Mouse (Mus musculus) large intestine, adult 2 months (tissue): ENCODE results near the gene Mymx. TPM values are rescaled to one million over a fixed set of nuclear protein-coding genes. Genes with fewer than 3 reads are reported as not detected.

Source experiments
- DNase-seq: peaks from one replicate; pipeline ENCODE4 v3.0.0-alpha.2; 2012; ENCODE audit warnings: low read depth, low spot score
- WGBS: fragments of 180-500 bp; shearing (Covaris S2); methylation state at CpG from one replicate; pipeline ENCODE4 v1.1.7; 2018; 5-methylcytosine and 5-hydroxymethylcytosine counted together
- polyA plus RNA-seq: library from polyadenylated mRNA; depleted of rRNA; stranded (reverse); fragments of >200 nt; gene quantifications from 2 replicates; pipeline ENCODE4 v1.2.3, GENCODE M21; 2012

The Mymx gene
- polyA plus RNA-seq, 1 experiment, result 2.0 TPM

DNA sequence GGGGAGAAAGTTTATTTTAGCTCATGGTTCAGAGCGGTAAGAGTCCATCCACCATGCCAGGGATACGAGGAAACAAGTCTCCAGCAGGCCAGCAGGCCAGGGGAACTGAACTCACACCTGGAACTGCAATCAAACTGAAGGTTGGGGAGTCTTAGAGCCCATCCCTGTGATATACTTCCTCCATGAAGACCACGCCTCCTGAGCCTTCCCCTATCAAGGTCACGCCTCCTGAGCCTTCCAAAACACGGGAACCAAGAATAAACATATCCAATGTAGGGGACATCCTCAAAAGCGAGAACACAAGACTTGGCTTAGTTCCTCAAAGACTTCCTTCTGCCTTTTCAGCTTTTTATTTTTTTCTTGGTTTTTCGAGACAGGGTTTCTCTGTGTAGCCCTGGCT is 11.0 kb upstream of the Mymx start:
- no peak for DNase-seq
- 70% methylated on average over 7 of the region's 7 CpGs for WGBS

DNA sequence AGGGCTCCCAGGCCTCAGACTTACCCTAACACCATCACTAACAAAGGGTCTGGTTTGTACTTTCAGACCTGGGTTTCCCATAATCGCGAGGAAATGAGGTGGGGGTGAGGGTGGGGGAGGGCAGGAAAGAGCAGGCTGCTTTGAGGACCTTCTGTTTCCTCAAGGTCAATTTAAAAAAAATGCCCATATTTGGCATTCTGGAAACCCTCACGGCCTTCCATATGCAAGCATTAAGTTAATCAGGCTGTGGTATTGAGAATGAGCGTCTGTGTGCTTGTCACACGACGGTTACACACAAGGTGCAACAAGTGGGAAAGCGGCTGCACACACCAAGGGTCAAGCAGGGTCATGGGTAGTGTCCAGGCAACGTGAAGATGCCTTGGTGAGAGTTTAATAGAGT is 10.1 kb upstream of the Mymx start:
- WGBS, result 81% methylated on average over 8 of the region's 8 CpGs
- no peak for DNase-seq

DNA sequence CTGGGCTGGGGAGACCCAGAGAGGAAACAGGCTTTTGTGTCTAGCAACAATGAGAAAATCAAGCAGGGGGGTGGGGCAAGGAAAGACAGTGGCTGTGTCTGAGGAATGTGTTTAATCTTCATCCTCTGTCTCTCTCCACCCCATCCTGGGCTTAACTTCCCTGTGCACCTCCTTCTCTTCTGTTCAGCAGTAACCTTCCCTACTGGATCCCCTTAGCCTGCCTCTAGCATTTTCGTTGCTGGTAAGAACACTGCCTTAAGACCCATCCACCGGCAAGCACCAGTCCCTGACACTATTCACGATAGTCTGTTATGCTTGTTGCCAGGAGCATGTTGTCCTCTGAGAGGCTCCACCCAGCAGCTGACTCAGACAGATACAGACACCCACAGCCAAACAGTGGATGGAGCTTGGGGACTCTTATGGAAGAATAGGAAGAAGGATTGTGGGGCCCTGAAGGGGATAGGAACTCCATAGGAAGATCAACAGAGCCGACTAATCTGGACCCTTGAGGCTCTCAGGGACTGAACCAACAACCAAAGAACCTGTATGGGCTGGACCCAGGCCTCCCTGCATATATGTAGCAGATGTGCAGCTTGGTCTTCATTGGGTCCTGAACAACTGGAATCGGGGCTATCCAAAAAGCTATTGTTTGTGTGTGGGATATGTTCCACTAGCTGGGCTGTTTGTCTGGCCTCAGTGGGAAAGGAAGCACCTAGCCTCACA is 8.4 kb upstream of the Mymx start:
- 31% methylated on average over 5 of the region's 5 CpGs for WGBS
- no peak for DNase-seq

DNA sequence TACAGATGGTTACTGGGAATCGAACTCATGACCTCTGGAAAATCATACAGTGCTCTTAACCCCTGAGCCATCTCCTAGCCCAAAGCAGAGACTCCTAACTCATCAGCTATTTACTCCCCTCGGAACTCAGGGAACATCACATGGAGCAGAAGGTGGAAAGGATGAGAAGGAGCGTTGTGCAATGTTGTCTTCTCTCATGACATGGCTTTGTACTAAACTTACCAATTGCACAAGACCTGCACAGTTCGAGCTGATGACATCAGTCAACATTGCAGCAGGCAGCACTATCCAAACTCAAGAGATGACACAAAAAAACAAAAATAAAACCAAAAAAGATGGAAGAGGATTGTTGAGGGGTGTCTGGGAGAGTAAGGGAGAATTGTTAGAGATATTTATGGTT is 6.5 kb upstream of the Mymx start:
- 77% methylated on average over 4 of the region's 4 CpGs for WGBS
- no peak for DNase-seq

DNA sequence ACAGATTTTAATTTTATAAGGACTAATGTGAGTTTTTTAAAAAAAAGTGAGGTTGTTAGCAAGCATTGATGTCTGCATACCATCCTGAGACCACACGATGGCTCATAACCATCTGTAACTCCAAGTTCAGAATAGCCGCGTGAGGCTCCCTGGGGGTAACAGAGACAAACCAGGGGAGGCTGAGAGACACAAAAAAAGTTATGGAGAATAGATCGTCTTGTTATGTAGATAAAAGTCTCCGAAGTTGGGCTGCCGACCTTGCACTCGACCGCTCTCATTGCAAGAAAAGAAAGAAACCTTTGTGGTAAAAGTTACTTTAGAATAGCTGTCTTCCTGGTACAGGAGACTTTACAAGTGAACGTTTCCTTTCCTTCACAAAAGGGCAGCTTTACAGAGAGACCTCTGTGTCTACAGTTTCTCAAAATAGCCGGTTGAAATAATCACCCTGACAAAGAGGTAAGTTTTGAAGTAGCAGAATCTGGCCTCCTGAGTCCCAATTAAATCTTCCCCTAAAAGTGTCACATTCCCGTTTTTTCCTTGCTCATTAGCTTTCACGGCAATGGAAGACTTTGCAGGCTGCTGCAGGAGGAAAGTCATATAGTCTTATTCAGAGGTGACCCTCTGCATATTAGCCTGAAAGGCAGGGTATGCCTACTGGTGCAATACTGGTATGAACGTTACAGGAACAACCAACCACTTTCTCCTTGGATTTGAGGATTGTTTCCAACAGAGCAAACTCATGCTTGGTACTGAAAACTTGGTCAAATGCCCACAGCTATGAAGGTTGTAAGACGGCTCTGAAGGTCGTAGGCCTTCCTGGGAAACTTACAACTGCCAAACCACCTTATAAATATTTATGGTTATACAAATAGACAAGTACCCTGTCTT is 5.3 kb upstream of the Mymx start:
- 62% methylated on average over 15 of the region's 15 CpGs for WGBS
- DNase-seq, result no peak

DNA sequence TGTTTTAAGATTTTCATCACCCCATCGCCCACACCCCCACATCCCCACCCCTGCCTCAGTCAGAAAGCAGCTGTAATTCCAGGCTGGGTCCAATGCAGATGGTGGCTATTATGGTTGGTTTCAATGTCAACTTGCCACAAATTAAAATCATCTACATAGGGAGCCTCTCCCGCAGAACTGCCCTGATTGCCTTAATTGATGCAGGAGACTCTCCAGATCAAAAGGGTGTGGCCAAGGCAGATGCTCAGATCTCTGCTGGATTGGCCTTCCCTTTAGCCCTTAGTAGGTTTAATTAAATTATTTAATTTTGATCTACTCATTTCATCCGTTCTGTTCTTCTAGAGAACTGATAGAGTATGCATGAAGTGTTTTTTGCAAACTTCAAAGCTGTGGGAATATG is 1.1 kb upstream of the Mymx start:
- no peak for DNase-seq
- WGBS, result 85% methylated on average over 3 of the region's 3 CpGs

DNA sequence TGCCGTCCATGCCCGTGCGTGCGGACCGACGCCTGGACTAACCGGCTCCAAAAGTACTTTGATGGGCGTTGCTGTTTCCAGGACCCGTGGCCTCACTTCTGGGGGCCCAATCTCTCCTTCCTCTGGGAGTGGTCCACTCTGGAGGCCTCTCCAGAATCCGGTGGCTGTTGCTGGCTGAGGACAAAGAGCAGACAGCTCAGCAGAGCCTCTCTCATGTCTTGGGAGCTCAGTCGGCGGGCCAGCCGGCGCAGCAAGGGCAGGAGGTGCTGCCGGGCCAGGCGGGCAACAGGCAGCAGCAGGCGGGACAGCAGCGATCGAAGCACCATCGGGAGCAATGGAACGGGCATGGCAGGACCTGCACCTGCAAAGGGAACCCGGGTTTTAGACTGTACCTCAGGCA is 577 bp downstream of the Mymx start:
- no peak for DNase-seq
- WGBS, result 61% methylated on average over 22 of the region's 22 CpGs

DNA sequence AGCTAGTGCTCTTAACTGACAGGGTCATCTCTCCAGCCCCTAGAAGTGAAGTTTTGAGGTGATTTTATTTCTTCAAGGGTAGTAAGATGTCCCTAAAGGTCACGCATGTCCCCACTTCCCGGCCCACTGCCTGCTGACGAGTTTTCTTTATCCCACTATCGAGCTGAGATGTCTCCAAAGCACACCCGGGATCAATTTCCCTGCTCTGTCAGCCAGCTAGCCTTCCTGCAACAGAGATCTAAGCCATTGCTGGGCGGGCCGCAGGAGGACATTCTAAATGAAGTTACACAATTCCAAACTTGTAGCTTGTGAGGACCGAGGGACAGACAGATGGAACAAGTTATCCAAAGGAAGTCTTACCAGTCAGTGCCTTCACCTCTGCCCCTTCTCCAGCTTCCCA is 1.6 kb downstream of the Mymx start:
- no peak for DNase-seq
- 85% methylated on average over 8 of the region's 8 CpGs for WGBS

DNA sequence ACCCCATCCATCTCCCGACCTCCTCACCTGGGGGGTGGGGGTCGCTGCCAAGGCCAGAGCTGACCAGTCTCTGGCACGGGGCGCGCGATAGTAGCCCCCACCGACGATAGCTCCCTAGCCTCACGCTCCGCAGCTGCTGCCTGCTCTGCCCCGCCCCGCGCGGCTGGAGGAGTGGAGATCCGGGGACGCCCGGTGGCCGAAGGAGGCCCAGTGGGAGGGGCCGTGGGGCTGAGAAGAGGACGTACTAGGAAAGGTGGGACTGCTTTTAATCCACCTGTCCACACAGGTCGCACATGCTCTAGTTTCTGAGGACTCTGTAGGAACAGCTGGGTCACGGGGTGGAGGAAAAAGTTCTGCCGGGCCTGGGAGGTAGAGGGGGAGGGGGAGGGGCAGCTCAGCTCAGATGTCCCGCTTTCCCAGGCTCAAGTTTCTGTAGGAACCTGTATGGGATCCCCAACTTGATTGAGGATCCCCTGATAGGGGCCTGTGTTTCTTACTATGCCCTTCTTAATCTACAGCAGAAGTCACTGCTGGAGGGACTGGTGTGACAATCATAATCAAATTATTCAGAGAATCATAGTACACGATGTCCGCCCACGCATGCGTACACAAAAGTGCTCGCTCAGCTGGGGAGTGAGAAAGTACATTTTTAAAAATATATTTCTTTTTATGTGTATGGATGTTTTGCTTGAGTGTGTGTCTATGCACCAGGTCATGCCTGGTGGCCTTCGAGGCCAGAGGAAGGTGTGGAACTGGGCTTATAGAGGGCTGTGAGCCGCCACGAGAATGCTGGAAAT is 2.3 kb downstream of the Mymx start, which contains the start of gene Slc29a1:
Slc29a1 (minus strand) TSS at position 161 of the 797 bp plus-strand sequence.
- WGBS, result 19% methylated on average over 32 of the region's 32 CpGs

DNA sequence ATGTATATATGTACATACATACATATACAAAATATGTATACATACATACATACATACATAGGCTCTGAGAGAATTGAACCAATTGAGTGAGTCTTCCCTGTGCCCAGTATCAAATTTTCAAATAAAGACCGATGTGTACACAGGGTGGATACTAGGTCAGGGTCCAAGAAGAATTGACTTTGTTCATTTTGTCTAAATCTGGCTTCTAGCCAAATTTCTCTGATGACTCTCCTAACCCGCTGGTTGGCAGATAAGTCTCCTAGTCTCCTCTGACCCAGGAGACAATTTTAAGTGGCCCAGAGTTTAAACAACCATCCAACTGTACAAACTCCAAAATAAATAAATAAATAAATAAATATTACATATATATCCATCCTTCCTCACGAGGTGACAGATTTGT is 3.0 kb downstream of the Mymx start:
- WGBS, result 15% methylated on average over 3 of the region's 3 CpGs
- DNase-seq, result no peak

More for the DNA sequence above, 2.3 kb downstream of the Mymx start, which contains the start of gene Slc29a1:
- DNase-seq, result no peak

DNA sequence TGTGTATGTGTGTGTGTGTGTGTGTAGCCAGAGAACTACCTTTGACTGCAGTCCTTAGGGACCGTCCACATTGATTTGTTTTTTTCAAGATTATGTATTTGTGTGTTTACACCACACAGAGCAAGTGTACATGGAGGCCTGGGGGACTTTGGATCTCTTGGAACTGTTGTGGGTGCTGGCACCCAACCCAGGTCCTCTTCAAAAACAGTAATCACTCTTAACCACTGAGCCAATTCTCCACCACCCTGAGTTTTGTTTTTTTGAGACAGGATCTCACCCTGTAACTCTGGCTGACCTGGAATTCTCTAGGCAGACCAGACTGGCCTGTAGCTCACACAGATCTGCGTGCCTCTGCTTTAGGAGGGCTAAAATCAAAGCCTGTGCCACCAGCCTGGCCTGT is 3.5 kb downstream of the Mymx start:
- 51% methylated on average over 2 of the region's 2 CpGs for WGBS

DNA sequence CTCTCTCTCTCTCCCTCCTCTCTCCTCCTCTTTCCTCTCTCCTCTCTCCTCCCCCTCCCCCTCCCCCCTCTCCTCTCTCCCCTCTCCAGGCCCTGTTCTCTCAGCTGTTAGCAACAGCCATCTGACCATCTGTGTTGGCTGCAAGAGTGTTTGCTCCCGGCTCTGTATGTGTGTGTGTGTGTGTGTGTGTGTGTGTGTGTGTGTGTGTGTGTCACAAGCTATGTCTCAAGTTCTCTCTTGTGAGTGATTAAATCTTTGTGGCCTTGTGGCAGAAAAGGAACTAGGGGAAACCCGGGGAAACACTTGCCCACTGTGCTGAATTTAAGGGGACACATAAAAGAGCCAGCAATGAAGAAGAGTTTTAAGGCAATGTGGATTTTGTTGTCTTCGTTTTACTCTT is 4.1 kb downstream of the Mymx start:
- no peak for DNase-seq
- WGBS, result 10% methylated on average over 3 of the region's 3 CpGs

More for the DNA sequence above, 3.5 kb downstream of the Mymx start:
- DNase-seq, result no peak

DNA sequence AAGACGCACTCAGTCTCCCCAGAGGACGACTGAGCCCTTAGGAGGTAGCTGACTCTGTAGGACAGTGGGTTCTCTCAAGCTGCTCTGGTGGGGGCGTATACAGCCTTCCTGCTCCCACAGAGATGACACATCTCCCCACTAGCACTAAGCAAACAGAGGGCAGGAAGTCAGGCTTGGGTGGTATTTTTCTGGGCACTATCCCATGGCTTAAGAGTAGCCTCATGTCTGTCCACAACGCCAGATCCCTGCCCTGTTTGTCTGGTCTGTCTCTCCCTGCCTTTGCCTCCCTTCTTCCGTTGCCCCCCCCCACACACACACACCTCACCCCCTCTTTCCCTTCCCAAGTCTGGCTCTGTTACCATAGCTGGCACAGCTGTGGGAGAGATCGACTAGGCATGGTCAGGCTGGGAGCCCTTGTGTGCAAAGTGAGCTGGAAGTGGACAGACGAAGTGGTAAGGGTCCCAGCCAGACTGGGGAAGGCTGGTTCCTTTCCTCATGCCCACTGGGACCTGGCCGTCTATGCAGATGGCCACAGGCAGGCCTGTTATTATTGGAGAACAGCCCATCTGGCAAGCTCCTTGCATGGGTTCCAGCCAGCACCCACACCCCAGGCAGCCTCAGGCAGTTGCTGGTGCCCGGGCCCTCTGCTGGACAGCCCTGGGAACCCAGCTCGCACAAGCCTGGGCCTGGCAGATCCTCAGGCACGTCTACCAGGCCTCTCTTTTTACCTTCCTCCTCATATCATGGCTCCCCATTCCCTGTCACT is 5.1 kb downstream of the Mymx start:
- 26% methylated on average over 11 of the region's 11 CpGs for WGBS
- no peak for DNase-seq

DNA sequence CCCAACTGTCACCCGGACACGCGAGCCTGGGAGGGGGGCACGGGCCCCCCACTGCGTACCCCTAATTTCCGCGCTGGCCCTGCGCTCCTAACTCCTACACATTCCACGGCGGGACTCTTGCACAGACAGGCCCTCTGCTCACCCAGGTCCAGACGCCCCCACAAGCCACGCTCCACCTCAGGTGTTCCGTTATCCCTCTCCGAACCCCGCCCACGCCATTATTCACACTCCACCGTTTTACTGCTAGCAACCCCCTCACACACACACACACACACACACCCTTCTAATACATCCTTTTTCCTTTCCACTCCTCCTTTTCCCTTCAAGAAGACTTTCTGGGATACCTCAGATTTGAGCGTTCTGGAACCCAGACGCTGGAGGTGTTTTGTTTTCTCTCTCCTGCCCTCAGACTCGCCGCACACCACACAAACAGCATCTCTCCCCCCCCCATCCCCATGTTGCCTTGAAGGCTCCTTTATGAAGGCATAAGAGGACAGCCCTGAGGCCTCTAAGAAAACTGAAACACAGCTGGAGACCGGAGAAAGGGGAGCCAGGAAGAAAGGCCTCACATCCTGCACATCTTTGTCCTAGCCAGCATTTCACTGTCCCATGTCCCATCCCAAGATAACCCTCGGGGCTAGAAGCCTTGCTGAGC is 6.0 kb downstream of the Mymx start:
- 15% methylated on average over 23 of the region's 23 CpGs for WGBS
- no peak for DNase-seq

DNA sequence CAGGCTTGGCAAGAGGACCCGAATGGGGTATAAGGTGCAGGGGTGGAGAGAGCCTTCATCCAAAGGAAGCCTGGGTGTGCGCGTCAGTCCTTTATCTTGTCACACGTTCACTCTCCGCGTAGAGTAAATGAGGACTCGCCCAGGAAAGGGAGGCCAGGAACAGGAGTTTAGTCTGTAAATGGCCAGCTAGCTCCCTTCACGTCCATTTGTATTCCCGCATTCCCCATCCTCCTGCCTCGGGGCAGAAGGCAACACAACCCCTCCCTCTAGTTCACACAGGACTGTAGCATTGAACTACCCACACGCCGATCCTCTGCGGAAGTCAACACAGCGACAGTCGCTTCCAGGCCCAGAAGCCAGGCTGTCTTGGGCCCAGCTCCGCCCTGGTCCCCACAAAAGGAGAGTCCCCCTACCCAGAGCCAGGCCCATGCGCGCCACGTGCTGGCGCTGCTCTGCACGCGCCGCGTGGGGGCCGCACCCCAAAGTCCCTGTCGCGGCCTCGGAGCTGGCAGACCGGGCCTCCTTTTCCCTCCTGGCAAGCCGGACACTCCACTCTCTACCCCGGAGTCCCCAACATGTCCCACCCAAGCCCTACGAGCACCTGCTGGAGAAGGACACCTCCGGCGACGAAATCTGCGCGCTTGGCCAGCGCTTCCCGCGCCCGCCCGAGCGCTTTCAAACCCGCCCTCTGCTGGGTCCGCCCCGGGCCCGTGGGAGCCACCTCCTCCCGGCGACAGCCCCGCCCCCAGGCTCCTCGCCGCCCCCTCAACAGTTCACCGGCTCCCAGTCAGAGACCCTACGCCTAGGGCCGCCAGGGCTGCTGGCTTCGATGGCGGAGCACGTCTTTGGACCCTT is 6.8 kb downstream of the Mymx start:
- no peak for DNase-seq
- whole genome bisulfite sequencing, result 2% methylated on average over 58 of the region's 58 CpGs

DNA sequence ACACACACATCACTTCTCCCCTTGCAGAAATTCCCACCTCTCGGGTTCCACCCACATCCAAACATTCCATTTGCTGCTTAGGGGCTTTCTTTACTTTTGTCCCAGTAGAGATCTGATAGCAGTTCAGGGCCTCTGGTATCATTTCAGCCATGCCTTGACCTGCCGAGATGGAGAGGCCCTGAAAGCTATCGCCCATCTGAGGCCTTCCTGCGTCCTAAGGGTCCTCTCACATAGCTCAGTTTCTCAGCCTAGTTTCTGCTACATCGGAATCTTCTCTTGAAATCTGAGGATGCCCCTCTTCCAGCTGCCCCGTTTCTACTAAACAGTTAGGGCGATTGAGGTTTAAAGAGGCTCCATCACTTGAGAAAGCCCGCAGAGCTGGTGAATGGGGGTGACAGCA is 7.7 kb downstream of the Mymx start:
- DNase-seq, result no peak
- 68% methylated on average over 8 of the region's 8 CpGs for WGBS

DNA sequence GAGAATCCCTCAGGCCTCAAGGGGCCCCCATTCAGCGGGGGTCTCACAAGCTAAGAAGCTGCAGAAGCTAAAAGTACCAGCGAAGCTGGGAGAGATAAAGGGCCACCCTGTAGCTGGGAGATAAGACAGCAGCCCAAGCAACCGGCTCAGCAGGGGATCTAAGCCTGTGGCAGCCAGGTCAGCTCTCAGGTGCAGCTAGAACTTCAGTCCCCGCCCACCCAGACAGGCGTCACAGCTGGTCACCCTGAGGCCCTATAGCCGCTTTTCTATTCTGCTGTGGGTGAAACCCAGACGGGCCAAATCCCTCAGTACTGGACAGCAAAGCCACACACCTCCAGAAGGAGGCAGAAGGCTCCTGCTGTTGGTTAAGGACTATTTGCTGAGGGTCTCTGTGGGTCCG is 8.4 kb downstream of the Mymx start:
- WGBS, result 65% methylated on average over 8 of the region's 8 CpGs
- DNase-seq, result no peak
